Mouse (Mus musculus): ENCODE measurements around the gene Gm49318.
A peak's percentile ranks its signal among the peaks of the same experiment; 100 is the strongest.
"Not testable (repeated sequence)": the region's sequence is repeated elsewhere in the genome, so short reads cannot be mapped to it uniquely, and the experiment has no call there.

Gene Gm49318

GRCm38 (mm10) chr9:22070791-22071573 is at the start of gene Gm49318, which contains the start of gene Zfp653:
Gene Gm49318 (minus strand): TSS chr9:22071259.
Gene Zfp653 (minus strand): TSS chr9:22071376.
- DNase-seq (ENCODE audit: low spot score): peak; percentile 98

- DNase-seq (ENCODE audit: low spot score): no peak
Measured at GRCm38 (mm10) chr9:22119543-22119942, 48.5 kb upstream of the Gm49318 start.

- DNase-seq (ENCODE audit: low spot score): peak; percentile 76
Measured at GRCm38 (mm10) chr9:22117754-22118456, 46.8 kb upstream of the Gm49318 start.

DNA sequence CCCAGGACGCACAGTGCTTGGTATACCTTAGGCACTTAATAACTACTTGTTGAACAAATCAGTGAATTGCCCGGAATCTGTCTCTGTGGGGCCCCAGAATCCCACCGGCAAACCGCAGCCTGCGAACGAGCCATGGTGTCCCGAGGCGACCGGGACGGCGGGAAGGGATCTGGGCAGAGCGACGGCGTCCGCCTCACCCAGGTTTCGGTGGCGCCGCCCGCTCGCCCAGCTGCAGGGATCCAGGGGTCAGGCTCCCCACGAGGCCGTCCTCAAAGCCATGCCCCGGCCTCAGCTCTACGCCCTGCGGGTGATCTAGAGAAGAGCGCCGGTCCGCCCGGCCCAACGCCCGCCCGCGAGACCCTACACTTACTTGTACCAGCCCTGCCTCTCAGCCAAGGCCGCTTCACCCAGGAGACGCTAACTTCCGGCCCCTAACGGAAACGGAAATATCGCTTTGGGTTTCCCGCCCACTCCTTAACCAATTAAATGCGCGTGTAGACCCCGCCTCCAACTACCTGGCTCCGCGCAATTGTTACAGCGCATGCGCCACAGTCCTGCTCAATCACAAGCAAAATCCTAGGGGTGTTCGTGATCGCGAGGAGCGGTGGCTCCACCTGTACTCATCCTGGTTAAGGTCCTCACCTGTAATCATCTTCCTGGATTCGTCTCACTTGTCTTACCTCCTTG is 45.8 kb upstream of the Gm49318 start, which contains the start of gene Elof1:
Gene Elof1, minus strand, starts transcription at position 433 of the 687 bp plus-strand sequence.
- peak; percentile 99 for DNase-seq (ENCODE audit: low spot score)

DNA sequence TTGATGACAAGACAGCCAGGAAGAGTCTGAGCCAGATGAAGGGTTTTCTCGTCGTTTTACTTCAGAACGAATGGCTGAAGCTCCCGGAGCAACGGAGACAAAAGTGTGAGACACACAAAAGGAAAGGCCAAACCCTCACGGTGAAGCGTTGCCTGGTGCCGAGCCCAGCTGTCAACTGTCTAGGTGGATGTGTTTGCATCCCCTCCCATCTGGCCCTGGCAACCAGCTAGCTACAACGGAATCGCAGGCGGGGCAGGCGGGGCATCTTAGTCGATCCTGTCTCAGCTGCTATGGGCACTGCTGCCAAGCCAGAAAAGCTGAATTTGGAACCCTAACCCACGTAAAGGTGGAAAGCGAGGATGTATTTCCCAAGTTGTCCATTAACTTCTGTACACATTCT is 45.0 kb upstream of the Gm49318 start:
- DNase-seq (ENCODE audit: low spot score): peak; percentile 38

DNA sequence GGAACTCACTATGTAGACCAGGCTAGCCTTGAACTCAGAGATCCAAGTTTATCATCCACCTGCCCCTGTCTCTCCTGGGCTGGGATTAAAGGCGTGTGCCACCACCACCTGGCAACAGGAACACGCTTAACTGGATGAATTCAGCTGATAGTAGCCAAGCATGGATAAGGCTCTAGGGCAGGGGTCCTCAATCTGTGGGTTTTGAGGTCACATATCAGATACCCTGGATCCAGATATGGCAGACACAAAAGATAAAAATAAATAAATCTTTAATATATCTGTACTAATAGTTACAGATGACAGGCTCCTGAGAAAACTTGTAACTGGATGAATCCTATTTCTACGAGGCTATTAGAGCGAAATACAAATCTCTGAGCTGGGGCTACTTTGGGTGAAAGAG is 44.6 kb upstream of the Gm49318 start:
- no peak for DNase-seq (ENCODE audit: low spot score)

DNA sequence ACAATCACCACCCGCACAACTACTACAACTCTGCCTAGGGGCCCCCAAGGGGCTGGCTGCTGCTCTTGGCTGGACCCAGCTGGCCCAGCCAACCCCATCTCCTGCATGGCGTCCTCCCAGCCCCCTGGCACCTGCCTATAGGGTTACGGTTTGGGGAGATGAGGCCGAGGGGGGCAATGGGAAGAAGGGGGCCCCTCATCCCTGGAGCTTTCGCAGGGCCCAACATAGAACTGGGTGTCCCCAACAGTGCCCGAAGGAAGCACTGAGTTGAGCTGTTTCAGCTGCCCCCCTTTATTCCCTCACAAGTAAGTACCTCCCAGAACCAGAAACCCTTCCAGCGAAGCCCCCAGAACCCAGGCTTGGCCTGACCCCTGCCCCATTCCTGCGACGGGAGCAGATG is 37.1 kb upstream of the Gm49318 start:
- no peak for DNase-seq (ENCODE audit: low spot score)

DNA sequence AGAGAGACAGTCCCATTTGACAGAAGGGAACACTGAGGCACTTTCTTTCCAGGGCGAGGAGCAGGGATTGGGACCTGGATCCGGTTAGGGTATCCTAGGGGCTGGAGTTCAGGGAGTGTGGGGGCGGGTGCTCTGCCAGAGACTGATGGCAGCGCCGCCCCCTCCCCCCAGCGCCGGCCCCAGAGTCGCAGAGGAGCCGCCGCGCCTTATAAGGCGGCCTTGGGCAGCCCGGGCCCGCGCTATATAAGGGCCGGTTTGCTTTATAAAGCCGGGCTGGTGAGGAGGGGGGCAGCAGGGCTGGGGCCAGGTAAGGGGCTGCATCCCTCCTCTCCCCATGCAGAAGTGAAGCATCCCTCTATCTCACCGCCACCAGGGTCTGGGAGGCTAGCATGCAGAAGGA is 28.9 kb upstream of the Gm49318 start:
- DNase-seq (ENCODE audit: low spot score): no peak

DNA sequence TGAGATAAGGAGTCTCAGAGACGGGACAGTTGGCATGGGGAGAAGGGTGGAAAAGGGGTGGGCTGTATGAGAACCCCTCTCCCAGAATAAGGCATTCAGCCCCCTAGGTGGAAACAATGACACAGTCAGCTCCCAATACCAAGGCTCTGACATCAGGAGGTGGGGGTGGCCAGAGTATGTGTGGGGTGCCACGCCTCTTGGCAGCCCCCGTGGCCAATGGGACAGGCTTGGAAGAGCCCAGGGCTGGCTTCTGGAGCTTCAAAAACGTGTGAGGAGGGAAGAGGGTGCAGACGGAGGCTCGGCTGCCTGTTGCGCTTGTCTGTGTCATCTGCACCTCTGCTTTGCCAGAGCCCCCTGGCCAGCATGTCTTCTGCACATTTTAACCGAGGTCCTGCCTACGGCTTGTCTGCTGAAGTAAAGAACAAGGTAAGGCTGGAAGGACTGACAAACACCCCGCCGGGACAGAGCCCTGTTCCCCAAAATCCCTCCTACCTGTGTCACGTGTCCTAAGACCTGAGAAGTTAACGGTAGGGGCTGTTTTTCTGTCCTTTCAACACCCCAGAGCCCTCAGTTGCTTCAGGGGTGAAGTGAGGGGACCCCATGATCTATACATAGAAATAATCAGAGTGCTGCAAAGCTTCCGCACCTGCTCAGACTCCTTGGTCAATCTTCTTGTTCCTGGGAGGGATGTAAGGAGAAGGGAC is 28.1 kb upstream of the Gm49318 start, which contains the start of gene Cnn1:
Gene Cnn1, plus strand, starts transcription at position 224 of the 704 bp plus-strand sequence.
- DNase-seq (ENCODE audit: low spot score): peak; percentile 13

DNA sequence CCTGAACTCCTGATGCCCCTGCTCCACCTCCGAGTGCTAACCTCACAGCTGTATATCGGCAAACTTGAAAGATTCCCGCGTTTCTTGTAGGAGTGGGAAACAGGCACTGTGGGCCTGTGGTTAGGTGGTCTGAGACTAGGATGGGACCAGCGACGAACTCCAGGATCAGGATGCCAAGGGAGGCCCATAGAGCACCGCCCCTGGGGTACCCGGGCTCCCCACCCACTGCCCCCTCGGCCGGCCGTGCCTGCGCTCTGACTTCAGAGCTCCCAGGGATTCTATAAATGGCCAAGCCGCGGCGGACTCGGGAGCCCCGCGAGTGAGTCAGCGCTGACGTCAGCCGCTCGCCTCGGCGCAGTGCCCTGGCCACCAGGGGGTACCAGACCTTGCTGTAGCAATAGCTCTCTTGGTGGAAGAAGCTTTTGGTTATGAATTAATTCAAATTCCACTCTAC is 24.8 kb upstream of the Gm49318 start:
- DNase-seq (ENCODE audit: low spot score): peak; percentile 90

DNA sequence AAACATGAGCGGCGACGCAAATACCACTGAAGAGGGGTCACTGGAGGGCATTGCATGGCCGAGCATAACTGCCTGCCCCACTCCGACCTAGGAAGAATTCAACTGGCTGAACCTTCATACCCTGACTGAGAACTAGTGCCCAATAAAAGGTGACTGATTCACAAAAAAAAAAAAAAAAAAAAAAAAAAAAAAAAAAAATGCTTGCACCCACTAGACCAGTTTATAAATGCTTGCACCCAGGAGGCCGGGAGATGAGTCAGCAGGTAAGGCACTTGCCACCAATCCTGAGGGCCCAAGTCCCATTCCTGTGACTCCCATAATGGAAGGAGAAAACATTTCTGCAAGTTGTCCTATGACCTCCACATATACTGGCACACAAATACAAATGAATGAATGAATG is 21.7 kb upstream of the Gm49318 start:
- DNase-seq (ENCODE audit: low spot score): no peak

DNA sequence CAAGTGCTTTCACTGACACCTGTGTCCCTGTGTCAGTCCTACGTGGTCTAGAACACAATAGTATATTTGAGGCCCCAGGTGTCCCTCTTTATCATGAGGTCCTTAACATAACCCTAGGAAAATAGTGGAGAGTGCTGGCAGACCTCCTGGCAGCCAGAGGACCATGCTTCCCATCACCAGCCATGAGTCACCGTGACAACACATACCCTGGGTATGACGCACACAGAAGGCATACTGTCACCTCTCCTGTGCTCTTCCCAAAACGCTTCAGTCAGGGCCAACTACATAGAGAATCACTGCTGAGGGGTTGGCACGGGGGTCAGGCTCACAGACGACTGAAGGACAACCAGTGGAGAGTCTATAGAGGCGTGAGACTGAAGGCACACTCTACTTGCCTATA is 18.9 kb upstream of the Gm49318 start:
- DNase-seq (ENCODE audit: low spot score): no peak

- DNase-seq (ENCODE audit: low spot score): no peak
Measured at GRCm38 (mm10) chr9:22089281-22089680, 18.2 kb upstream of the Gm49318 start.

GRCm38 (mm10) chr9:22087034-22087618 is 16.1 kb upstream of the Gm49318 start:
- no peak for DNase-seq (ENCODE audit: low spot score)

DNA sequence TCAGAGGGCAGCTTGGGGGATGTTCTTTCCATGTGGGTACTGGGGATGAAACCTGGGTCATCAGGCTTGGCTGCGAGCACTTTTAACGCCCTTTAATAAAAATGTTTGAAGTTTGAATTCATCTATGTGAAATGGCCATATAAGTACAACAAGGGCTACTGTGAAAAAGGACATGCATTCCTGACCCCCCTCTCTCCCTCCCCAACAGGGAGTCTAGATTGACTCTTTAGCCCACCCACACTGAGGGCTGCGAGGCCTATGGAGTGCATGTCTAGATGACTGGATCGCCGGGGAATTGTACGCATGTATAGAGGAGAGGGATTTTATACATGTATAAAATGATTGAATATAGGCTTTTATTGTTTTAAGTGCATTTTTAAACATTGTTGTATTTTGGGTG is 15.0 kb upstream of the Gm49318 start:
- DNase-seq (ENCODE audit: low spot score): no peak

- peak; percentile 97 for DNase-seq (ENCODE audit: low spot score)
Measured at GRCm38 (mm10) chr9:22085022-22085834, 14.2 kb upstream of the Gm49318 start, which contains the start of gene Ecsit. Gene Ecsit (minus strand): TSS chr9:22085438.

GRCm38 (mm10) chr9:22084667-22085021 is 13.6 kb upstream of the Gm49318 start:
- no peak for DNase-seq (ENCODE audit: low spot score)

- DNase-seq (ENCODE audit: low spot score): no peak
Measured at GRCm38 (mm10) chr9:22076223-22076622, 5.2 kb upstream of the Gm49318 start.

GRCm38 (mm10) chr9:22075778-22076177 is 4.7 kb upstream of the Gm49318 start:
- not testable (repeated sequence) for DNase-seq (ENCODE audit: low spot score)

DNA sequence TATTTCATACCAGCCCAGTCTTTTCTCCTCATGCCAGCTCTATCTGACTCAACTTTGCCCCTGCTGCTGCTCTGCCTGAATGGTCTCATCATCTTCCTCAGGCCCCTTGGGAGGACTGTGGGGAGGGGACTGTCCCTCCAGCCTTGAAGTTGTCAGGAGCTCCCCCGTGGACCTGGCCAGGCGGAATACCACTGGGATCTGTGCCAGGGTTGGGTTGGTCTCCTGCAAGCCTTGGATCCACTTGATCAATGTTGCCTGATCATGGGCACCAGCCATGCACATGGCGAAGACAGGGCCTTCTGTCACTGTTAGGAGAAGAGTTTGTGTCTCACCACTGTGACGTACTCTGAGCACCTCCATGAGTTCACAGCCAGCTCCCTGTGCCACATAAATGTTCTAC is 1.2 kb upstream of the Gm49318 start:
- no peak for DNase-seq (ENCODE audit: low spot score)

Data from embryo, embryonic 10 days (tissue).